Mouse (Mus musculus) telencephalon, adult 2 months (tissue): ENCODE data around the gene Nr4a3.
A peak's percentile ranks its signal among the peaks of the same experiment; 100 is the strongest.

Source experiments
- DNase-seq: peaks from one replicate; pipeline ENCODE4 v3.0.0-alpha.2; 2011; ENCODE audit warnings: low read depth, low spot score

The Nr4a3 gene

GRCm38 (mm10) chr4:48050442-48050841 is 5.5 kb downstream of the Nr4a3 start:
- DNase-seq = no peak

GRCm38 (mm10) chr4:48051086-48051673 is 6.2 kb downstream of the Nr4a3 start:
- no peak for DNase-seq

- DNase-seq = no peak
Measured at GRCm38 (mm10) chr4:48051674-48052121, 6.7 kb downstream of the Nr4a3 start.

- DNase-seq = no peak
Measured at GRCm38 (mm10) chr4:48061716-48062115, 16.8 kb downstream of the Nr4a3 start.

GRCm38 (mm10) chr4:48064311-48064710 is 19.4 kb downstream of the Nr4a3 start:
- DNase-seq = no peak

GRCm38 (mm10) chr4:48066676-48067075 is 21.7 kb downstream of the Nr4a3 start:
- no peak for DNase-seq

GRCm38 (mm10) chr4:48069111-48069510 is 24.2 kb downstream of the Nr4a3 start:
- no peak for DNase-seq

GRCm38 (mm10) chr4:48072006-48072405 is 27.1 kb downstream of the Nr4a3 start:
- no peak for DNase-seq

GRCm38 (mm10) chr4:48073325-48073724 is 28.4 kb downstream of the Nr4a3 start:
- DNase-seq = no peak

GRCm38 (mm10) chr4:48074451-48075240 is 29.7 kb downstream of the Nr4a3 start:
- DNase-seq = no peak

- no peak for DNase-seq
Measured at GRCm38 (mm10) chr4:48076693-48077471, 31.9 kb downstream of the Nr4a3 start.

GRCm38 (mm10) chr4:48078213-48078612 is 33.3 kb downstream of the Nr4a3 start:
- DNase-seq = no peak

- DNase-seq = no peak
Measured at GRCm38 (mm10) chr4:48079285-48080039, 34.5 kb downstream of the Nr4a3 start.

- no peak for DNase-seq
Measured at GRCm38 (mm10) chr4:48083452-48083851, 38.5 kb downstream of the Nr4a3 start.

GRCm38 (mm10) chr4:48086609-48087008 is 41.7 kb downstream of the Nr4a3 start:
- no peak for DNase-seq

GRCm38 (mm10) chr4:48087497-48087896 is 42.5 kb downstream of the Nr4a3 start:
- DNase-seq = no peak

- DNase-seq = peak; percentile 26
Measured at GRCm38 (mm10) chr4:48093221-48093620, 48.3 kb downstream of the Nr4a3 start.

GRCm38 (mm10) chr4:48100217-48100616 is 55.3 kb downstream of the Nr4a3 start:
- DNase-seq = no peak

- no peak for DNase-seq
Measured at GRCm38 (mm10) chr4:48101981-48102380, 57.0 kb downstream of the Nr4a3 start.

GRCm38 (mm10) chr4:48105387-48105786 is 60.4 kb downstream of the Nr4a3 start:
- peak; percentile 51 for DNase-seq

GRCm38 (mm10) chr4:48107086-48107485 is 62.1 kb downstream of the Nr4a3 start:
- DNase-seq = no peak

GRCm38 (mm10) chr4:48108591-48108990 is 63.6 kb downstream of the Nr4a3 start:
- no peak for DNase-seq
